Mouse (Mus musculus) left cerebral cortex, adult 11 months (tissue): ENCODE data around the gene Brd3os.

Experiments
- DNase-seq: peaks from one replicate; pipeline ENCODE4 v3.0.0; 2022; ENCODE audit warnings: low spot score

The Brd3os gene

DNA sequence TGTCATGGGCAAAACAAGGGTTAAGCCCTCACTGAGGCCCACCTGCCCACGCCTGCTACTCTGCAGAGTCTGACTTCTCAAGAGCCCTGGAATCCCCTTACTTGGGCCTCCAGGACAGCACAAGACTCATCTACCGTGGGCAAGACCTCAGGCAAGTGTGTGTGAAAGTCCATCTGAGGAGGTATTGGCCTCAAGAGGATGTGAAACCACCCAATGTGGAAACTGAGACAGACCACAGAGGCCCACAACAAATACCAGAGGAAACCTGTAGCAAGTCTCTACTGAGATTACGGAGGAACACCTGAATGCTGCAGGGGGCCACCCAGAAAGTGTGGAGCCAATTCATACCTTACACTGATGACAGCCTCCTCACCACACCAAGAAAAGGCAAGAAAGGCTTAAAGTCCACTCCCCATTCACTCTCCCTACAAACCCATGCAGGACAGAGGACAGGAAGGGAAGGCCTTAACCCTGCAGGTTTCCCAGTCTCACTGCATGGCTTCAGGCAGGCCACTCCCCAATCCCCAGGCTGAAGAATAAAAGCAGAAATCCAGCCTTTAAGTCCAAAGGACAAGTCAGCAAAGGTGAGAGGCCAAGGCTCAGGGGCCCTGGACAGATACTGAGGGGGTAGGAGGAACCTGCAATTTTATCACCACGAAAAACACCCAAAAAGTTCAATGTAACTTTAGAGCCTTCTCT, 27.3 kb downstream of the Brd3os start:
- DNase-seq, result no peak

DNA sequence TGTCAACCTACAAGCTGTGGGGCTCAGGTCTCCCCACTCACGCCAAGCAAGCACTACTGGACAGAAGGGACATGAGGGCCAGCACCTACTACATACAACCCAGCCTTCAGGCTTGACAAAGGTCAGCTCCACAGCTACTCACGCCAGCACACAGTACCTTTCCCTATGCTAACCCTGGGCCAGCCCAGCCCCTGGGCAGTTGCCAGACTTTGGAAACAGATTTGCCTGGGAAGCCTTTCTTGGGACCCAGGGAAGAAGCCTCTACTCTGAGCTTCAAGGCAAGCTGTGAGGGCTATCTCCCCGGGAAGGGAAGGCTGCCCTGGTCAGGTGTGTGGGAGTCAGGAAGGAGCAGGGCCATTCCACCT, 27.8 kb downstream of the Brd3os start:
- DNase-seq, result no peak

DNA sequence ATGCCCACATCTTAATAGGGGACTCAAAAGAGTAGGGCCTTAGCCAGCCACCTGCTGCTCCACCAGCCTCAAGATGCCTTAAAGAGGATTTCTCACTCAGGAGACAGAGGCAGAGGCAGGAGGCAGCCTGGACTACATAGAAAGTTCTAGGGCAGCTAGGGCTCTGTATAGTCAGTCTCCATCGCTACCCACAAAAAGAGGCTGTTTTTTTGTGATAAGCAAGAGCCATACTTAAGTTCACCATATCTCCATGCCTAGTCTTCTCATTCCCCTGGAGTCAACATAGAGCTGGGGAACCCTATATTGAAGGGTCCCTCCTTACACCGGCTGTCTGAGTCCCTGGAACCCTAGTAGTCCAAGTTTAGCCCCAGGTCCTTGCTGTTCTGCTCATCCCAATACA, 28.4 kb downstream of the Brd3os start:
- no peak for DNase-seq

DNA sequence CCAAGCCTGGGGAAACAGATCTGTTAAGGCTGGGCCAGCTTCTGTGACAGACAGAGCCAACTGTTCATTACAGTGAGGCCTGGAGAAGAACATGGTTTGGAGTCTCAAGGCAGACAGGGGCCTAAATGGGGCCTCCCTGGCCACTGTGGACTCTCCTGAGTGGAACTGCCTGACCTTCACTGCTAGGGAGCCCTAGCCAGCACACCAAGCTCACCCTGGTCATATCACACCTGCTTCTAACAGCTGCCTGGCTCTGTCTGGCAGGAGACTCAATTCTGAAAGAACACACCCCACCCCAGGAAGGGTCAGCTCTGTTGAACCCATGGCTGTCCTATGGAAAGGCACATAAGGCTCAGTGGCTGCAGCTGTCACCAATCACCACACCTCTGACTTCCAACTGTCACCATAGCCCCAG, 29.1 kb downstream of the Brd3os start:
- no peak for DNase-seq

DNA sequence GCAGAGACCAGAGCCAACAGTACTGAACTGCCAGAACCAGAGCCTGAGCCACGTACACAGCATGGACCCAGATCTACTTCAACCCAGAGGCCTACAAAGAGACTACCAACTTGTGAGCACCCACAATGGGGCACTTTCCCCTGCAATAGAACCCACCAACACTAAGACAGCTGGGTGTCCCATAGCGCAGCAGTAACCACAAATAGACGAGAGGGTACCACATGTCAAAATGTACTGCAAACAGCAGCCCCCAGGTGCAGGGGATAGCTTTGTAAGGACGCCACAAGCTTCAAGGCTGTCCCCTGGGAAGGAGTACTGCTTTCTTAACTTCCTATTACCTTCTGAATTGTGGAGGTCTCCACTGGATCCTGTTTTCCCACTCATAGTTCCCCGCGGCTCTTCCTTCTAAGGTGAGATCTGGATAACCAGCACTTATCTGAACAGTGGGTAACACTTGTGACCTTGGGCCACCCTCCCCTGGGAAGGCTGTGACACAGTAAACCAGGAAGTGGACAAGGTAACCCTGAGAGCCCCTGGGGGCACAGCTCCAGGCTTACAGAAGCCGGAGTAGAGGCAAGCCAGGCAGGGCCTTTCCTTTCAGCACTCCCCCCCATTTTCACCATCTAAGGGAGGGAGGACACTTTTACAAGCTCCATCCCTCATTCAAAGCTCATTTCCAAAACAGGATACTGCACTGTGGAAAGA, 31.1 kb downstream of the Brd3os start:
- DNase-seq, result no peak

DNA sequence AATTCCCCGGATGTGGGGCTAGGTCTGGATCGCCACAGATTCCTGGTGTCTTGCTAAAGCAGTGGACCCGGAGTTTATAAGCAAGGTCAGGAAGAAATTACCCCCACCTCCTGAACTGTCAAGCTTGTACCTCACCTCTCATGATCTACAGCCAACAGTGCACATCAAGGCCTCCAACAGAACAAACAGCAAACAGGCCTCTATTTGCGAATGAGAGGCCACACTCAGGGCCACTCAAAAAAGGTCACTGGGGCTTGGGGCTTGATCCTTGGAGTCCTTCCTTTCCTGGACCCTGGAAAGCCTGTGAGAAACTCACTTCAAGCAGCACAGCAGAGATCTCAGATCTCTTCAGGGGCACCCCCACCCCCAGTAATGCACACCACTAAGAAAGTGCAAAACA, 31.8 kb downstream of the Brd3os start:
- no peak for DNase-seq

DNA sequence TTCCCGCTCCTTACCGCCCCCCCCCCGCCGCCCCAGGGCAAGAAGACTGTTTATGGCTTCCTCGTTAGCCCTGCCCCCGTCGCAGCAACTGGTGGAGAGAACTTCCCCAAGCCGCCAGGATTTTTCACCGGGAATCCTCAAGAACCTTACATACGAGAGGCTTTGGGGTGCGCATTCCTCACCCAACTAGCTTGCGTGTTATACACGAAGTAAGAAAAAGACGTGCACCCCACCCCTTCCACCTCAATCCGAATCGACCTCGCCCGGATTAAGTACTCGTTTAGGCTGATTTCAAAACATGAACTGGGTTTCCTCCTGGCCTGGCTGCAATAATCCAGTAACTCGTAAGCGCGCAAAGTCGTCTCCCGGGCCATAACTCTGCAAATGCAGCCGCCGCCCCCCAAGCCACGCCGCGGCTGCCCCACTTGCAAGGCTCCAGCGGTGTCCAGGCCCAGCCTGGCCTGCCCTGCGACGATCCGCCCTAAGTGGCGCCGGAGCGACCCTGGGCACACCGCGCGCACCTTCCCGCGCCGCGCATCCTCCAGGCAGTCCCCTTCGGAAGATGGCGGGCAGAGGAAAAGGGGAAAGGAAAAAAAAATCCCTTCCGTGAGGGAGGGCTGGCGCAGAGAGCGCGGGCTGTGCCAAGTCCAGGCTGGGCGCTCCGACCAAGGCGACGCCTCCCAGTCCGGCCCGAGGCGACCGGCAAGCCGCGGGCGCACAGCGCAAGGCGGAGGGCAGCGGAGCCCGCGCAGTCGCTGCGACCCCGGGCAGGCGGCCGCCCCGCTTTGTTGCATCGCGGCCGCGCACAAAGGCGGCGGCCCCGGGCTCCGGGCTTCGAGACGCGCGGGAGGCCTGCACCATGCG, 32.7 kb downstream of the Brd3os start:
- no peak for DNase-seq

DNA sequence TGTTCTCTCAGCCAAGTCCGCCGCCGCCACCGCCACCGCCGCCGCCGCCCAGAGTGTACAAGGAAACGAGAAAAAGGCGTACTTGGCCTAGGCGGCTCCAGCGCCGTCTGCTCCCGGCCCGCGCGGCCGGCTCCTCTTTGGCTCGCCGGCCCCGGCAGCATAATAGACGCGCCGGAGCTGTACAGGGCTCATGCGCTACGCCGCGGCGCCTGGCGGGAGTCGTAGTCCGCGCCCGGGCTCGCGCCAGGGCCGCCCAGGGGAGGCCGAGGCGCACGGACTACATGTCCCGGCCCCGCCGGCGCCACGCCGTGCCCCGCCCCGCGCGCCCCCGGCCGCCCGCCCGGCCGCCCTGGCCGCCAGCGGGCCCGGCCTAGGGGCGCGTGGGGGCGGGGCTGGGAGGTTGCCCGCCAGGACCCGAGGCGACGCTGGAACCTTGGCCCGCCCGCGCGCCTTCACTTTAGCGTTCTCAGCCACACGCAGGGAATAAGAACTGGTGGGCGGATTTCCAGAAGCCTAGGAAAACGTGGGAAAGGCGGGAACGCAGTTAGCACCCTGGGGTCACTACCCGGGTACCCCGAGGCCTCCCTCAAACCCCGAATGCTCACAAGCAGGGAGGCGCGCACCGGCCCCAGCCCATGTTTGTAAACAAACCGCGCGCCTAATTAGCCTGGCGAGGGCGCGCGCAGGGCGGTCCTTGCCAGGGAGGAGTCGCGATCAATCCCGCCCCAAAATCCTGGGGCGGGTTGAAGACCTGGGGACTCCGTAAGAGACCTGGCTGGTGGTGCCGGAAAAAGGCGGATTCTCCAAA, 33.6 kb downstream of the Brd3os start:
- peak; percentile 91 for DNase-seq

DNA sequence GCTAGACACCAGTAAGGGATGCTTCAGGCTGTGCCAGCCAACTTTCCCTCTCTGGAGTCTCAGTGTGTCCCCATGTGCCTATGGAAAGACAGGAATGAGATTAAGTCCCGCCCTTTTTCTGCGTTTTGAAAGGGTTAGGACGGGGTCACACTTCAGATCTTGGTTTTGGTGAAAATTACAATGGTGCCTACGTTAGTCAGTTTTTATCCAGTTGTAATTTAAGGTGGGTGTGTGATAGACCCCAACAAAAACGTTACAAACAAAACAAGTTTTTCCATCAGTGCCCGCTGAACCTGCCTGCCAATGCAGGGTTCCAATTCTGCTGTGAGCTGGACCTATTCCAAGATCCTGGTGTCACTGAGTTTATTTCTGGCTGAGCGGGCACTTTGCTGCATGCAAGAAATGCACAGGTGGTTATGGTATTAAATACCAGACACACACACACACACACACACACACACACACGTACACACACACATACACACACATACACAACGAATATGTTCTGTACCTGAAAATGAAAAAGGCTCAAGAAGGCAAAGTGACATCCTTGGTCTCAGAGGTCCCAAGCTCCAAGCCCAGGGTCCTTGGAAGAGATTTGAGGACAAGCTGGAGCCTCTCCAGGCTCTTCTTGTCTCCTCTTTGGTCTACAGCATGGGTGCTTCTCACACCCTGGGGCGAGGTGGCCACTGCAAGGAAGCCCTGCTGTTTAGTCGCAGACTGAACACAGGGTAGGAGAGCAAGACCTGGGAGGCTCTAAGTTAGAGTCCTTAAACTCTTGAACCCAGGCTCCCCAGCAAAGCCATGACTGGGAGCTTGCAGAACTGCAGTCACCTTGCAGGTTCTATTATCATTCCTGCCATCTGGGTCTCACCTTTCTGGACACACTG, 34.4 kb downstream of the Brd3os start:
- no peak for DNase-seq

DNA sequence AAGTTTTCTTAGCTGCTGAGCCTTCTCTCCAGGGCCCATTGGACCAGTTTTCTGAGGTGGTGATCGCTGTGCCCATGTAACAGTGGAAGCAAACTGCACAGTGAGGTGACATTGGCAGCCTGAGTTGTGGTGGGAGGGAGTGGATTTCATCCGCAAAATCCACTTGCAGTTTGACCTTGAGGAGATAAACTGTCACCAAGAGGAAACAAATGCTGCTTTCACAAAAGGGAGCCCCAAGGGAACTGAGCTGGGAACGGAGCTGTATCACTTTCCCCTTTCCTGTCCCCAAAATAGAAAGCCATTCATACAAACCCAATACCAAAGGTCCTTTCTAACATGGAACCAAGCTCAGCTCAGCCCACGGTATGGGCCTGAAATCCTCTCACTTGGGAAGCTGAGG, 37.7 kb downstream of the Brd3os start:
- DNase-seq, result no peak

DNA sequence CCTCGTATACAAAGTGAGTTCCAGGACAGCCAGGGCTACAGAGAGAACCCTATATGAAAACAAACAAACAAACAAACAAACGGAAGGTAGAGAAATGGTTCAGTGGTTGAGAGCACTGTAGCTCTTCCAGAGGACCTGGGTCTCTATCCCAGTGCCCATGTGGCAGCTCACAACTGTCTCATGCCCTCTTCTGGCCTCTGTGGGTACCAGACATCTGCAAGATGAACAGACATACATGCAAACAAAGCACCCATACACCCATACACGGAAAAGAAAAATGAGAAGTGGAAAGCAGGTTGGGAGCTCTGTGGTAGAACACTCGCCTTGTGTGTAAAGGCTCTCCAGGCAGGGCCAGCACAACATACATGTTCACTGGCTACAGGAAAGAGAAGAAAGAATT, 38.2 kb downstream of the Brd3os start:
- no peak for DNase-seq

DNA sequence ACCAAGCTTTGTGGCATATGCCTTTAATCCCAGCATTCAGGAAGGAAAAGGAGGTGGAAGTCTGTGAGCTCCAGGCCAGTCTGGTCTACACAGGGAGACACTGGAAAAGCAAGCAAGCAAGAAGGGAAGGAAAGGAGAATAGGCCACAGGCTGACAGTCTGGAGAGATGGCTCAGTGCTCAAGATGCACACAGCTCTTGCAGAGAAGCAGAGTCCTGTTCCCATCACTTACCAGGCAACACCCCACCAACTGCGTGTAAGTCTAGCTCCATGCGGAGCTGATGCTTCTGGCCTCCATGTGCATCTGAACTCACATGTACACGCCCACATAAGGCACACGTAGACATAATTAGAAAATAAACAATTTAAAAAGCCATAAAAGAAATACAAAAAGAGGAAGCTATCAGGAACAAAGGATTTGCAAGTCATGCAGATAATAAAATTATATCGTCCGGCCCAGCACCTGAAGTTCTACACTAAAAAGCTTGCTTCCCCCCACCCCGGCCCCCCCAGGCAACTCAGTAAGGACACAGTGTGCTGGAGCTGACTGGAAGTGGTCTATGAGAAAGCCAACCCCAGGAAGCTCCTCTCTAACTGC, 40.2 kb downstream of the Brd3os start:
- no peak for DNase-seq

DNA sequence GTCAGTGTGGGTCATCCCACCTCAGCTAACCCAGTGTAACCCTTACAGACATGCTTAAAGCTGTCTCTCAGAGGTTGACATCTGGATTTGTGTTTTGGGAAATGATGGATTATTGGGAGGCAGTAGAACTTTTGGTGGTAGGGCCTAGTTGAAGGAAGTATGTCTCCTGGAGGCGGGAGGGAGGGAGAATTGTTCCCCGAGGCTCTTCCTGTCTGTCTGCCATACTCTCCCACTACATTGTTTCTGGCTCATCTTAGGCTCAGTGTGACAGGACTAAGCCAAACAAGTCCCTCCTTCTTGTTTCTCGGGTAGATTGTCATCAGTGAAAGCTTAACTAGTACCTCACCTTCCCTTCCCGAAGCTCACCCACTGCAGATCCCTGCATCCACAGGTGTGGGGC, 44.6 kb downstream of the Brd3os start:
- no peak for DNase-seq

DNA sequence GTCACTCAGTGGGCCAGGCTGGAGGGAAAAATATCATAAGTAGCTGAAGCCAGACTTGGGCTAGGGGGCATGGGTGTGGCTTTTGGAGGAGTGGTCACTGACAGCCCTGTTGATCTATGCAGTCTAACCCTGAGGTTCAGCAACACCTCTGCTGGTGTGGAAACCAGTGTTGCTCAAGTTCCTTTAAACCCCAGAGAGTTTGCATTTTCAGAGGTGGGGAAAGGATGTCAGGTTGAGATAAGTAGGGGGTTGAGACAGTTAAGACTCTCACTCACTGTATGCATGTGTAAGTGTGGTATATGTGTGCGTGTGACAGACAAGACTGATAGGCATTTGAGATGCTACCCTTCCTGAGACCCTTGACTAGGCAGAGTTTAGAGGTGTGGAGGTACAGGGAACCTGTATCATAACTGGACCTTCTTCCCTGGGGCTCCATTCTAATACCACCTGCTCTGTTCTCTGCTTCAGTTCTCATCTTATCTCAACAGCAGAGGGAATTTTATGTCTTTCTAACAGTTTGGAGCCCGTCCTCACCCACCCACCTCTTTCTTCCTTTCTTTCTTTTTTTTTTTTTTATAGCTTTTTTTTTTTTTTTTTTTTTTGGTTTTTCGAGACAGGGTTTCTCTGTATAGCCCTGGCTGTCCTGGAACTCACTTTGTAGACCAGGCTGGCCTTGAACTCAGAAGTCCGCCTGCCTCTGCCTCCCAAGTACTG, 45.4 kb downstream of the Brd3os start:
- no peak for DNase-seq

DNA sequence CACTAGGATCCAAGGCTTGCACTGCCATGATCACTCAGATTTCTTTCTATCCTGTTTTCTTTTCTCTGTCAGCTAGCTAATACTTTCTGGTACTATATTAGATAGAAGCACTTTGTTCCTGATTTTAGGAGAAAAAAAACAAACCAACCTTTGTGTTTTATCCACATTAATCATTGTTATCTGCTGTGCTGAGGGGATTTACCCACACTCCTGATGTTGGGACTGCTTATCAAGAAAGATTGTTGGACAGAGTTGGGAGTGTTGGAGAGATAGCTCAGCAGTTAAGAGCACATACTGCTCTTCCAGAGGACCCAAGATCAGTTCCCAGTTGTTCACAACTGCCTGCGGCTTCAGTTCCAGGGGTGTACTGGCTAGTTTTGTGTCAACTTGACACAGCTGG, 46.2 kb downstream of the Brd3os start:
- DNase-seq, result no peak

DNA sequence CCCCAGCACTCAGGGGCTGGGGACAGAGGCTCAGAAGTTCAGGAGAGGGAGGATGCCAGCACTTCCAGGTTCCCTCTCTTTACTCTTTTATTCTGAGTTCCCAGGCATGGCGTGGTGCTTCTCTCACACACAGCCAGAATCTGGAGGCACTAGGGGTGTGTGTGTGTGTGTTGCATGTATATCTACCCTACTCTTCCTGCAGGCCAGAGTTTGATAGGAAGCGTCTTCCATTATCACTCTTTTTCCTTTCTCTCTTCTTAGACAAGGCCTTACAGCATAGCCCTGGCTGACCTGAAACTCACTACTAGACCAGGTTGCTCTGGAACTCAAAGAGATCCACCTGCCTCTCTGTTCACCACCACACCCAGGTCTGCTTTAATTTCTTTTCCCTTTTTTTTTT, 48.8 kb downstream of the Brd3os start:
- DNase-seq, result no peak
